Mouse (Mus musculus): Measurements from ENCODE around the gene Gm10377.
"Not testable (repeated sequence)": the region's sequence is repeated elsewhere in the genome, so short reads cannot be mapped to it uniquely, and the experiment has no call there.

Gene Gm10377

GRCm38 (mm10) chr14:42797887-42798286 lies at the start of gene Gm10377:
Gm10377 (minus strand) TSS chr14:42797987.
- DNase-seq (ENCODE audit: low spot score in 2 of 2), result not testable (repeated sequence)

- DNase-seq (ENCODE audit: low spot score in 2 of 2), result not testable (repeated sequence)
Measured at GRCm38 (mm10) chr14:42768721-42769120, 29.1 kb downstream of the Gm10377 start, which contains the start of gene Gm3015. Gm3015 (minus strand) TSS chr14:42768821.

Data from spleen, postnatal 4 days (tissue).